Mouse (Mus musculus) left cerebral cortex, postnatal 14 days (tissue): ENCODE data around the gene Cdk19. TPM values are rescaled to one million over a fixed set of nuclear protein-coding genes. Genes with fewer than 3 reads are reported as not detected.

Source experiments
- DNase-seq, 2 experiments: peaks; one replicate each; pipeline ENCODE4 v3.0.0; 2021 to 2022; ENCODE audit warnings: low spot score in 2 of 2, mixed read lengths in 1 of 2
- intact Hi-C: fragments of 180-260 bp; cut with DNase I; formaldehyde crosslinking; loops from one replicate; pipeline ENCODE4 v1.15.1; 2025
- total RNA-seq, 2 experiments: library from RNA; stranded (reverse); gene quantifications; 2 replicates each; pipeline ENCODE4 v1.2.3; 2021

Cdk19 gene
- total RNA-seq, 2 experiments from 2014 or later = 43.0 to 43.1 TPM

DNA sequence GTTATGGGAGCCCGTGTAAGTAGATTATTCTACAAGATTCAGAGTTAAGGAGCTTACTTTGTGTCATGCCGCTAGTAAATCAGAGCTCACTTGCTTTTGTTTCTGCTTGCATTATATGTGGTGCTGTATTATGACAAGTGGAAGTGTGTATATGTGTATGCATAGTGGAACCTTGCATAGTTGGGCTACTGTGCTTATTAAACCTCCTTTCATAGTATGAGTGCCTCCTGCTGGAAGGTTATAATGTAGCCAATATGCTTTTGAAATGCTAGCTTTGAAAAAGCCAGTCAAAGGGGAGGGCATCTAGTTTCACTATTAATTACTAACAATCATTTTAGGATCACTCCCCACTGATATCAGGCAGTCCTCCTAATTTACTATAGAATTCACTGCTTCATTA is 89.7 kb downstream of the Cdk19 start:
- intact Hi-C loops = no loop called here
- no peak for DNase-seq

DNA sequence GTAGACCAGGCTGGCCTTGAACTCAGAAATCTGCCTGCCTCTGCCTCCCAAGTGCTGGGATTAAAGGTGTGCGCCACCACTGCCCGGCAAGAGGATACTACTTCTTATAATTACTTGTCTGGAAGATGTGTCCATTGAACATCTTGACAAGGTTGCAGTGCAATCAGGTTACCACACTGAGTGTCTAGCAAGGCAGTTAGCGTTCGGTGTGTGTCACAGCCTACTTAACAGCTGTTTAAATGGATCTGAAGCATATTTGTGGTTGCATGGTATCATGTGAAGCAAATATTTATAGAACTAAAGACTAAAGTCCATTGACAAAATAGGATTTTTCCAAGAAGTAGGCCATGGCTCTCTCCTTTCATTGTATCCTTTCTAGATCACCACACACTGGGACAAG is 90.8 kb downstream of the Cdk19 start:
- intact Hi-C loops = no loop called here
- DNase-seq = no peak

DNA sequence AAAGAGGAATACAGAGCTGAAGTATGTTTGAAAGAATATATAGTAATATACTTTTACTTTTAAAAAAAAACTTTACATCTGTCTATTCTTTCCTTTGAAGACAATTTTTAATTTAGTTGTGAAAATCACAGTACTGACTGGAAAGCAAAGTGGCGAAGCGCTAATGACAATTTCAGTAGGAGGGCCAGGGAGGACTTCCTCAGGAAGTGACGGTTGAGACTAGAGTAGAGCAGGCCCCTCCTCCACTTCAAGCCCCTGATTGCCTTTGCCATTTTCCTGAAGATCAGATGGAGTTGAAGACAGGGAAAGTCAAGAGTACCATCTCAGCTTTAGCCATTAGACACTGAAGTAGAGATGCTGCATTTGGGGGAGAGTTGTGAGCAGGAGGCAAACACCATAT is 92.6 kb downstream of the Cdk19 start:
- no peak for DNase-seq
- intact Hi-C loops = no loop called here

DNA sequence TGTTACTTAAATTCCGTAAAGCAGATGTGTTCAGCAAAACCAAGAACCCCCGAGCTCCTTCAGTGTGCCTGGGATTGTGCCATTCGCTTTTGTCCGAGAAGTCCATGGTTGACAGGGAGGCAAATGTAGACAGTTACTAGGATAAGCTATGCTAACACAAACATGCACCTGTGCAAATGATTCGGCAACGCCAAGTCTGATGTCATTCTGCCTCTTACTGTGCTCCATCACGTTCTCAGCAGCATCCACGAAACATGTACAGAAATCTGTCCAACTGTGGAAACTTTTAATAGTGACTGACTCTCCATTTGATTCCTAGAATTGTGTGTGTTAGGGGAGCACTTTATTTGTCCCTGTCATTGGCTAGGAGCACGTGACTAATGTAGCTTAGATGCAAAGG is 93.0 kb downstream of the Cdk19 start:
- intact Hi-C loops = no loop called here
- DNase-seq = no peak

DNA sequence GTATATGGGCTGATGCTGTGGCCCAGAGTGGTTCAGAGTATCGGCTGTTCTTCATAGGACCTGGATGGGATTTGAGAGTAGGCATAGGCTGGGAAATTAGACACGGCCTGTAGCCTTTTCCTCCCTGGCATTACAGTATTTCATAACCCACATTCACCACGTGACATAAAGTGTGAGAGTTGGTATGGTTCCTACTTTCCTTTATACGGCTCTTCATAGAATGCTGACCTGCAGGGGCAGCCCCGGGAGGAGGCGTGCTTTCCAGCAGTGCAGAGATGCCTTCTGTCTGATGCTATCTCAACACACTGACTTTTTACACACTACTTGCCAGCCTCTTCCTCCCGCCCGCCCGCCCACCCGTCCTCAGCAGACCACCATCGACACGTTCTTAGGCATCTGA is 96.0 kb downstream of the Cdk19 start:
- no peak for DNase-seq
- intact Hi-C loops = no loop called here

DNA sequence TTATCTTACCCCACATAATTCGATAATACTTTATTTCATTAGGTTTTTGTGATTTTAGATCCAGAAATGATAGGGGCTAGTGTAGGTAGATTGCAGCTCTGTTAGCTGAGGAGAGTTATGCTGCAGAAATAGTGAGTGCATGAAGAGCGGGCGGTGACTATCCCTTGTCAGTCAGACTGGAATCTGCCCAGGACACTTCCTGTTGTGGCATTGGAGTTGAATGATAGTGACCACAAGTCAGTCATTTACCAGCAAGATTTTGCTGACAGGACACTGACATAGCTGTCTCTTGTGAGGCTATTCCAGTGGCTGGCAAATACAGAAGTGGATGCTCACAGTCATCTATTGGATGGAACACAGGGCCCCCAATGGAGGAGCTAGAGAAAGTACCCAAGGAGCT is 97.8 kb downstream of the Cdk19 start:
- no peak for DNase-seq

DNA sequence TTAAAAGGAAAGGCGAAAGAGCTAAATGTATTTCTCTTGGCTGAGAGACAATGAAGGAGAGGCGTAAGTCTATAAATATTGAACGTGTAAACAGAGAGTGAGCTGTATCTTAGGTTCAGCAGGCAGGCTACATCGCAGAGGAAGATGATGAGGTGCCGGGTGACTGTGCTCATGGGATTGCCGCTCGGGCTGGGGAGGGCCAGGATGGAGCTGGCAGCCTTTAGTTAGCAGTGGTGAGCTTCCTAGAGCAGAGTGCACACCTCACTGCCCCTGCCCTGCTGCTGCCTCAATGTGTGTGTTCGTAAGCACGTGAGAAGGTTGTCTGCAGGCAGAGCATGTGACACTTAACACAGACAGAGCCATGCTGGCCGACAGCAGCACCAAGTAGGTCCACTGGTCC is 101.4 kb downstream of the Cdk19 start:
- no peak for DNase-seq
- intact Hi-C loops = no loop called here

More for the DNA sequence above, 97.8 kb downstream of the Cdk19 start:
- intact Hi-C loops = no loop called here

DNA sequence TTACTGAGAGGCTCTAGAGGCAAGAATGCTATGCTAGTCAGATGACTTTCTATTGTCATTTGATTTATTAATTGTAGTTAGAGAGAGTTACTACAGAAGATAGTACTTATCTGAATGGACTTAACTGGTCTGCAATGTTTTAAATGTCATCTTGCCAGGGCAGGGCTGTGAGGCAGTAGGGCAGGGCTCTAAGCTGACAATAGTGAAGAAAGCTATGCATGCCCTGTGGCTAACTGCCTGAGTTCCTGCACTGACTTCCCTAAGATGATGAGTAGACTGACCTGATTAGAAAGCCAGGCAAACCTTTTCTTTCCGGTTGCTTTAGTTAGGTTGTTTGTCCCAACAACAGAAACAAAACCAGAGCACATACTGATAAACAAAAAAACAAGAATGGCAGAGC is 102.7 kb downstream of the Cdk19 start:
- no peak for DNase-seq
- intact Hi-C loops = no loop called here

DNA sequence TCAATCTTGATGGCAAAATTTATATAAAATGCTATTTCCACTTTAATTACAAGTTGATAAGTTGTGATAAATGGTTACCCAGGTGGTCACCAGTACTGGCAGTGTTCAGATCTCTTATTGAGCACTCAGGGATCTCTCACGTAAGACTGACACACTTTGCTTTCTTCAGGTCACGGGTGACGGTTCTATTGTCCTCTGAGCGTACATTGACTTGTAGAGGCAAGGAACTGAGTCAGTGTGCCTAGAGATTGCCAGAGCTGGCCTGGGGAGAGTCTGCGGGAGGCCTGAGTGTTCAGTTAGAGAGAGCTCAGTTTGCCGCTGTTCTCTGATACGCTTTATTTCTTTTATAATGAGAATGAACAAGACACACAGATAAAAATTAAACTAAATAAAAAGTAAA is 104.0 kb downstream of the Cdk19 start:
- intact Hi-C loops = no loop called here
- no peak for DNase-seq

DNA sequence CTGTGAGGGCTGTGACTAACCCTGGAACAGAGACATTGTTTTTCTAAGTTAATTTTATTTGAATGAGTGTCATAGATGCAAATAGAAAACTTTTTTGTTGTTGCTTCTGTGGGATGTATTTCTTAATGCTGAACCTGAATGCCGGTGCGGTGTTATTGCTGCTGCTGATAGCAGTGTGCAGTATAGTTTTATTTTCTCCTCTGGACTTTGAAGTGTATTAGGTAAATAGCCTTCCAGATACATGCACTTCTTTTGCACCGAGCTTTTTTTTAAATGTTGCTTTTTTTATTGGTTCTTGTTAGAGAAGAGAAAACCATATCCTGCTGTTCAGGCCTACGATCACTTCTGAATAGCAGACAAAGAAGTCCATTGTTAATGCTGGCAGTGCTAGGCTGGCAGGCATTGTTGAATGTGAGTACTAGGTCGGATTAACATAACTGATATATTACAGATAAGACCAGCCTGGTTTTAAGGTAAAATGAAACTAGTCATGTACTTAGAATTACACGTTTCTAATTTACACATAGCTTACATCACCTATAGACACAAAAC is 104.5 kb downstream of the Cdk19 start:
- DNase-seq = no peak
- intact Hi-C loops = no loop called here

DNA sequence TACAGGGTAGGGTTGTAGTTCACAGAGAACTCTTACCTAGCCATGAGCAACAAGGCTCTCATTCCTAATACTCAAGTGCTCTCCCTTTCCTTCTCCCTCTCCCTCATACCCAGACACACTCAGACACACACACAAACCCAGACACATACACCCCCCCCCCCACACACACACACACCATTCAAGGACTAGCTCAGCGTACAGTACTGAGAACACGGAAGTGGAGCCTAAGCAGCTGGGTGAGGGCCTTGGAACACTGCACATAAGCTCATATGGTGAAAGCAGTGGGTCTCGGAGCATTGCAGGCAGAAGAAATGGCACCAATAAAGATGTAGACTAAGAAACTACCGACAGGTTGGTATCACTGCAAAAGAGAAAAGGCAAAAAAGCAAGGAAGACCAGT is 105.2 kb downstream of the Cdk19 start:
- intact Hi-C loops = no loop called here
- DNase-seq = no peak

DNA sequence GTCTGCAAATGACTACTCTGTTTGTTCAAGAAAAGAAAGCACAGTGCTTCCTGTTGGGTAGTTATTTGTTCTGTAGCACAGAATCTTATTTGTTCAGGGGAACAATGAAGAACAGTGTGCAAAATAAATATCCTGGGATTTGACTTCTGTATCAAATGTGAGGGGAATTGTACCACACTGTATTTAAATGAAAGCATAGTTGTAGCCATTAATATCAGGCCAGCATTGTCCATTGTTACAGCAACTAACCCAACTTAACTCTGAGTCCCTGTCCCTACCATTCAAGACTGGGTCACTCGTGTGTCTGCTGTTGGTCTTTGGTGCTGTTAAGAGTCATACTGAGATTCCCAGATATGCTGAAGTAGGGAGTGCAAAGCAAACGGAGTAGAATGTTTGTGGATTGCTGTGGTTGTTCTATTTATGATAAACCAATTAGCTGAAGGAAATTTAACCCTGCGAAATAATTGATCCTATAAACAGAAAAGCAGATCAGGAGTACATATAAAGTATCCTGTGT is 106.8 kb downstream of the Cdk19 start:
- intact Hi-C loops = loop anchor here (5.0 kb wide), 1 partner anchor 76 kb away; no protein-coding TSS in a partner anchor
- DNase-seq = no peak

DNA sequence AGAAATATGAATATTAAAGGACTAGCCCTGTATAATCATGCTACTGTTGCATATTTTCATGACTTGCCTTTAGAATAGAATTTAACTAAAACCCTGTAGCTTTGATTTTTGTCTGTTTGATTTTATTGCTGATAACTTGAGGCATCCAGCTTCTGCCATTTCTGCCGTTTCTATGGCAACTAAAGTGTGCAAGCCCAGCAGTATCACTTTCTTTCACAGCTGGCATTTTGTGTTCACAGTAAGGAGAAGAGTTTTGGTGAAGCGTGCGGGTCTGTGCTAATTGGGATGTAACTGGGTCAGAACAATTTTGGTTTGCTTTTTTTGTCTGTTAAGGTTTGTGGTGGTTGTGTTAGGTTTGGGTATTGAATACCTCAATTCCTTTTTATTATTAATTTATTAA is 107.3 kb downstream of the Cdk19 start:
- DNase-seq = peak; percentile 41 to 77
- intact Hi-C loops = loop anchor here (5.0 kb wide), 1 partner anchor 76 kb away; no protein-coding TSS in a partner anchor

DNA sequence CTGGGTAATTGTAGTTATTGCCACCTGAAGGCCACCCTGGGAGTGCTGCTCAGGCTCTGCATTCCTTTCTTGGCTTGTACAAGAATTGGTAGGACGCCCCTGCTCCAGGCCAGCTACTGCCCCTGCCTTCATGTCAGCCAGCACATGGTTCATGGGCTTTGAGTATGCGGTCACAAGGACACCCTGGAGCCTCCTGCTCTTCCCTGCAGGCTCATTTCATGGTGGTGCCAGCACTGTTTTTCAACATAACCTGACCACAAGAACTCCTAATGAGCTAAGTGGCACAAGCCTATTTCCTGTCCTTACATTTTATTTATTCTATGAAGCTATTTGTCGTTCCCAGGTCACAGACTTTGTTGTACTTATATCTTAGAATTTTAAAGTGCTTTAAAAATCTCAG is 107.9 kb downstream of the Cdk19 start:
- no peak for DNase-seq
- intact Hi-C loops = loop anchor here (5.0 kb wide), 1 partner anchor 75 kb away; no protein-coding TSS in a partner anchor

DNA sequence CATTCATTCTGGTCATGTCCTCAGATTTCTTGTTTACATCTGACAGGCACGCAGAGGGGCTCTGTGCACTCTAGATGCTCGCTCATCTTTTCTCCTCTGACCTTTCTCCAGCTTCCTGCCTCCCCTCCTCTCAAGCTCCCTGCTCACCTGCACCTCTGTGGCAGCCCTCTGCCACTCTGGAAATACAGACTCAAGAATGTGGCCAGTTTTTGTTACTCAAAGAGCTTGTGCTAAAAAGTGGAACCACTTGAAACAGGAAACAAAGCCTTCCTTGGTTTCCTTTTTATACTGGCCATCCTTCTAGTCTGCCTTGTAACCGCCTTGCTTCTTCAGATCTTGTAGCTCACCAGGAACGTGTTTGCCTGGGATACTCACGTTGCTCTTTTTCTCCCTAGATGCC is 108.6 kb downstream of the Cdk19 start:
- intact Hi-C loops = loop anchor here (5.0 kb wide), 1 partner anchor 74 kb away; no protein-coding TSS in a partner anchor

DNA sequence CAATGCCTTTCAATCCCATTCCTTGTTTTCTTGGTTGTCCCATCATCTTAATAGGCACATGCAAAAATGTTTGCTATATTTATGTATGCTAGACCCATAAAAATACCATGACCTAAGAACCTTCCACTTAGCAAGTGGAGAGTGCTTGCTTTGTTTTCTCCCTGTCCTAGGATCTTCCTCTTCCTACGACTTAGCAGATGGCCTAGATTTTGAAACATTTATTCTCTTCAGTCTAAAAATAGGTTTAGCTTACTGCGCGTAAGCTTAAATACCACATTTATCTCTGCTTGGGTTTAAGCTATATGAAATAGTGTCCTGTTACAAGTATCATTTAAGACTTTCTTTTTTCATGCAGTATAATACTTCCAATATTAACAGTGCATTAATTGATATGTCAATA is 109.1 kb downstream of the Cdk19 start:
- peak in 1 of 2 experiments; percentile 53 for DNase-seq
- intact Hi-C loops = loop anchor here (5.0 kb wide), 1 partner anchor 74 kb away; no protein-coding TSS in a partner anchor

More for the DNA sequence above, 108.6 kb downstream of the Cdk19 start:
- DNase-seq = no peak

DNA sequence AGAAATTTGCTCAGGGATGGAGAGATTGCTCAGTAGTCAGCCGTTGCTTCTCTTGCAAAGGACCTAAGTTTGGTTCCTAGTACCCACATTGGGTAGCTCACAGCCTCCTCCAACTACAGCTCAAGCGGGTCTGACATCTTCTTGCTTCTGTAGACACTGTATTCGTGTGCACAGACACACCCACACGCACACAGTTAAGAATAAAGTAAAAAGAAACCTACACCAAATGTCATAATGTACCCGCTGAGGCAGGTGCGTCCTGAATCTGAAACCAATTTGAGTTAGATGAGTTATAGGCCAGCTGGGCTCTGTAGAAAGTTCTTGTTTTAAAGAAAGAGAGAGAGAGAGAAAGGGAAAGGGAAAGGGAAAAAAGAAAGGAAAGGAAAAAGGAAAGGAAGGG is 110.2 kb downstream of the Cdk19 start:
- intact Hi-C loops = loop anchor here (5.0 kb wide), 1 partner anchor 73 kb away; no protein-coding TSS in a partner anchor
- no peak for DNase-seq

DNA sequence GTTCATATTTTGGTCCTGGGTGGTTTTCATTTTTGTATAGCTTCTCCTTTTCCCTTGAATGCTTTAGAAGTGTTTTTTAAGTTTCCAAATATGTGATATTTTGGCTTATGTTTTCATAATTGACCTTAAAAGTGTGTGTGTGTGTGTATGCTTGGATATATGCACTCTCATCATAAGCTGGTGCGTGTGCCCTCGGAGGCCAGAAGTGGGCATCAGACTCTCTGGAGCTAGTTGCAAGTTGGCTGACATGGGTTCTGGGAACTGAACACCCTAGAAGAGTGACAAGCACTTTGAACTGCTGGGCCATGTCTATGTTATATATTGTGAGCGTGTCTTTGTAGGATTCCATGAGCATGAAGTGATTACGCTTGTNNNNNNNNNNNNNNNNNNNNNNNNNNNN is 110.8 kb downstream of the Cdk19 start:
- intact Hi-C loops = no loop called here
- DNase-seq = no peak

DNA sequence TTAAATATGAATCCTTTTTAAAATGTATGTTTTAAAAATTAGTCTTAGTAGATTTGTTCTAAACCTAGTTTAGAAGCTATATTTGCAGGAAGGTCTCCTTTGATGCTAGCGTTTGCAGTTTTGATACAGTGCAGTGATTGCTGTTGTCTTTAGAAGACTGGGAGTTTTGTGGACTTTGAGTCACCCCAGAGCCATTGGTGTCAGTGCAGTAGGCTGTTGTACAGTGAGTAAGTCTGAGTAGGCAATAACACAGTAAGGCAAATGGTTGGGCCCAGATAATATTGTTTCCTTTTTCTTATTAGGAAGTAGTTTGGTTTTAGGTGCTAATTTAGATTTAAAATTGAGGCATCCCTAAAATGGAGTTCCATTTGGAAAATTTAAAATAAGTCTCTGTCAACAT is 117.8 kb downstream of the Cdk19 start:
- intact Hi-C loops = no loop called here
- no peak for DNase-seq

DNA sequence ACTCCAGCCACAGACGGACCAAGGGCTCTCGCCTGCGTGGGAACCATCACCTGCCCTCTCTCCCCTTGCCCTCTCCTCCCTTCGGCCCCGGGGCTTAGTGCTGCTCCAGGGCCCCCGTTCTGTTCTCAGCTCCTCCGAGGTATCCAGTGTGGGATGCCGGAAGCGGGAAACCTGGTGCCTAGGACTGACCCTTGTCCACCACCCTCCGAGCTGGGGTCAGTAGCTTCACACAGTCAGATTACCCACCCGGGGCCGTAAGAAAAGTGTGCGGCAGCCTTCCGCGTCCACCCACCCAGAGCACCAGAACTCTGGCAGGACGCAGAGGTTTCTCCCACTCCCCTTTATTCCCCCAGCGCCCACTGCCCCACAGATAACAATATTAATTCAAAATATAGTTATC is 119.8 kb downstream of the Cdk19 start:
- no peak for DNase-seq
- intact Hi-C loops = no loop called here

DNA sequence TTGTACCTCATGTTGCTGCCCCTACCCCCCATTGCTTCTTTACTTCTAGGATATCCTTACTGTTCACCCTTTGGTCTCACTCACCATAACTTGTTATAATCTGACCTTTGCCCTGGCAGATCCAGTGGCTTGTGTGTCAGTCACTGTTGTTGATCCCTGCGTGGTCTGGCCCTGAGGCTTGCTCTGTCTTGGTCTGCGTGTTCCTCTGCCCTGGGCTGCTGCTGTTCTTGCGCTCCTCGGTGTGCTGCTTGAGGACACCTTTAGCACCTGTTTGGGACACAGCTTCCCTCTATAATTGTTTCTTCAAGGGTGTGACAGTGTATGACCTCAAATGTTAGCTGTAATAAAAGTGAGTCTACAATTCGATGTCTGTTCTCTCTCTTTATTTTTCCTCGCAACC is 122.0 kb downstream of the Cdk19 start:
- no peak for DNase-seq
- intact Hi-C loops = no loop called here

DNA sequence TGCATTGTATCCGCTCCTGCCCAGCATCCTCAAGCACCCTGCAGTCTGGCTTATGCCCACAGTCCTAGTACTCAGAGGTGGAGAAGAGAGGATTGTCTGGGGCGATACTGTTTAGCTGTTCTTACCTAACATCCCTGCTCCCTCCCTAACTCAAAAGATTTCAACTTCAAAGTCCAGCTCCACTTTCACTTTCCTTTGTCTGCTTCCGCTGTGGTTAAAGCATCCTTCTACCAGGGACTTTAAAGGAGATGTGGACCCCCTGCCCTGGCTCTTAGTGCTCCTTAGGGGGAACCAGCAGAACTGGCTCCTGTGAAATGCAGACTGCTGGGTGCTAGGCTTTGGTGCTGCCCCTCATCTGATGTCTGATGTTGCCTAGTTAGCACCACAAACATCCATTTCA is 122.9 kb downstream of the Cdk19 start:
- DNase-seq = no peak
- intact Hi-C loops = no loop called here
